Mouse (Mus musculus): ENCODE measurements around the gene Adgrf2. TPM values are rescaled to one million over a fixed set of nuclear protein-coding genes. Genes with fewer than 3 reads are reported as not detected.

Adgrf2 gene
- polyA plus RNA-seq, 1 experiment from 2014 or later, result 0.06 TPM

- DNase-seq (ENCODE audit: low spot score), result no peak
- no peaks in the 10 kb centered on the region for H3K9me3 ChIP-seq
- WGBS, result 91% methylated on average over 7 of the region's 7 CpGs
- no peaks in the 10 kb centered on the region for H3K36me3 ChIP-seq (replicated peaks)
- no peak overlapping the region for H3K4me3 ChIP-seq
- no peaks in the 10 kb centered on the region for H3K4me1 ChIP-seq
- H3K27me3 ChIP-seq (replicated peaks; ENCODE audit: low read depth, poor library complexity, severe bottlenecking), result no peaks in the 10 kb centered on the region
- H3K27ac ChIP-seq (replicated peaks), result no peak overlapping the region
These were observed 31.3 kb downstream of the Adgrf2 start for GRCm38 (mm10) chr17:42710717-42711116.

GRCm38 (mm10) chr17:42705611-42706010 is 36.4 kb downstream of the Adgrf2 start:
- no peak overlapping the region for H3K27ac ChIP-seq (replicated peaks)
- no peaks in the 10 kb centered on the region for H3K9me3 ChIP-seq
- no peak overlapping the region for H3K4me3 ChIP-seq
- H3K27me3 ChIP-seq (replicated peaks; ENCODE audit: low read depth, poor library complexity, severe bottlenecking), result no peaks in the 10 kb centered on the region
- no peak for DNase-seq (ENCODE audit: low spot score)
- H3K4me1 ChIP-seq, result no peaks in the 10 kb centered on the region
- no peaks in the 10 kb centered on the region for H3K36me3 ChIP-seq (replicated peaks)
- 86% methylated on average over 4 of the region's 4 CpGs for WGBS

- Histone ChIP-seq H3K9me3 (no peaks in the 10 kb centered on the region), H3K27me3 (replicated peaks; ENCODE audit: low read depth, poor library complexity, severe bottlenecking) (no peaks in the 10 kb centered on the region), H3K27ac (replicated peaks) (no peak overlapping the region), H3K36me3 (replicated peaks) (no peaks in the 10 kb centered on the region), H3K4me3 (no peak overlapping the region), H3K4me1 (no peaks in the 10 kb centered on the region)
- WGBS, result 93% methylated on average over 9 of the region's 9 CpGs
- DNase-seq (ENCODE audit: low spot score), result no peak
These were observed 39.8 kb downstream of the Adgrf2 start for GRCm38 (mm10) chr17:42702198-42702597.

GRCm38 (mm10) chr17:42694730-42695129 is 47.2 kb downstream of the Adgrf2 start:
- DNase-seq (ENCODE audit: low spot score), result no peak
- H3K27me3 ChIP-seq (replicated peaks; ENCODE audit: low read depth, poor library complexity, severe bottlenecking), result no peaks in the 10 kb centered on the region

GRCm38 (mm10) chr17:42692136-42692535 is 49.8 kb downstream of the Adgrf2 start, which contains the start of gene Adgrf4:
Gene Adgrf4 (minus strand): TSS chr17:42692284.
- no peaks in the 10 kb centered on the region for H3K36me3 ChIP-seq (replicated peaks)
- no peaks in the 10 kb centered on the region for H3K27me3 ChIP-seq (replicated peaks; ENCODE audit: low read depth, poor library complexity, severe bottlenecking)
- 90% methylated on average over 10 of the region's 10 CpGs for WGBS
- H3K9me3 ChIP-seq, result no peaks in the 10 kb centered on the region
- no peaks in the 10 kb centered on the region for H3K4me1 ChIP-seq
- no peak within 1 kb of the TSS for H3K4me3 ChIP-seq
- DNase-seq (ENCODE audit: low spot score), result no peak
- no peak within 1 kb of the TSS for H3K27ac ChIP-seq (replicated peaks)

More at GRCm38 (mm10) chr17:42694730-42695129, 47.2 kb downstream of the Adgrf2 start:
- Histone ChIP-seq H3K4me1 (no peaks in the 10 kb centered on the region), H3K36me3 (replicated peaks) (no peaks in the 10 kb centered on the region), H3K9me3 (no peaks in the 10 kb centered on the region), H3K4me3 (no peak overlapping the region), H3K27ac (replicated peaks) (no peak overlapping the region)
- WGBS, result 85% methylated on average over 4 of the region's 4 CpGs

GRCm38 (mm10) chr17:42690531-42690930 is 51.4 kb downstream of the Adgrf2 start:
- no peak for DNase-seq (ENCODE audit: low spot score)
- Histone ChIP-seq H3K27ac (replicated peaks) (no peak overlapping the region), H3K36me3 (replicated peaks) (no peaks in the 10 kb centered on the region), H3K4me3 (no peak overlapping the region), H3K27me3 (replicated peaks; ENCODE audit: low read depth, poor library complexity, severe bottlenecking) (no peaks in the 10 kb centered on the region), H3K4me1 (no peaks in the 10 kb centered on the region), H3K9me3 (no peaks in the 10 kb centered on the region)
- WGBS, result 91% methylated on average over 8 of the region's 8 CpGs

Other genes starting within 250 kb of the Adgrf2 start
- gene Opn5, start 130.8 kb downstream of the Adgrf2 start, polyA plus RNA-seq (2016; fragmentation: Nextera tagmentation; extraction: Ambion mirVana), result not detected in 2 replicates
- gene Adgrf4, start 49.9 kb downstream of the Adgrf2 start, polyA plus RNA-seq (2016; fragmentation: Nextera tagmentation; extraction: Ambion mirVana), result not detected in 2 replicates
- 14.9 and 17.0 TPM in 2 replicates for gene Cd2ap, start 134.5 kb upstream of the Adgrf2 start, polyA plus RNA-seq (2016; fragmentation: Nextera tagmentation; extraction: Ambion mirVana)